Mouse (Mus musculus): ENCODE data around the gene Rusc2. TPM values are rescaled to one million over a fixed set of nuclear protein-coding genes. Genes with fewer than 3 reads are reported as not detected.

Gene Rusc2
- polyA plus RNA-seq, 1 experiment from 2014 or later: 4.5 TPM

DNA sequence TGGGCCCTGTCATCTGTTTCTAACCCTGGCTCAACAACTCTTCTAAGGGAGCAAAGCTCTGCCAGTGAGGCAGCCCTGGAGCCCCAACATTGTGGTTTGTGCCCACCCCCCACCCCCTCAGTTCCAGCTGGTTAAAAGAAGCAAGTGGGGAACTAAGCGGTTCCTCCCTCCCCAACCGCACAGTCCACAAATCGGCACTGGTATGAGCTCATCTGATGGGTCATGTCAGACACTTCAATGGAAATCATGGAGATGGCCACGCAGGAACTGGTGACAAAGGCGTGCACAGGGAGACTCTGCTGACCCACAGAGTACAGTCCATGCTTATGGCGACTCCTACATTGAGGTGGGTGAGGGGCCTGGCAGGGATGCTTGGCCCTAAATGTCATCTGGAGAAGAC lies 84.2 kb downstream of the Rusc2 start:
- WGBS: 89% methylated on average over 6 of the region's 6 CpGs
- no peak overlapping the region for H3K27ac ChIP-seq (replicated peaks; ENCODE audit: low read depth, low read length)

DNA sequence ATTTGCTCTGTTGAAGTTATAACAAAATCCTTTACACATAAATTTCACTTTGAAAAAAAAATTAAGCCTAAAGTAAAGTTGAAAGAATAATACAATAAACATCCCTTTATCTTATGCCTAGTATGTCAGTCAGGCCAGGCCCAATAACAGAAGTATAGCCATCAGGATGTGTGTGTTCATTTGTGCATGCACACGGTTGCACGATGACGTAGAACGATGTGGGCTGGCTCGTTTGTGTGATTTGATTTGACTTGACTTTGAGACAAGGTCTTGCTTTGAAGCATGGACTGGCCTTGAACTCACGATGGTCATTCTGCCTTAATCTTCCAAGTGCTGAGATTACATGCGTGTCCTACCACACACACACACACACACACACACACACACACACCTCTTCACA lies 85.1 kb downstream of the Rusc2 start:
- WGBS: 87% methylated on average over 7 of the region's 7 CpGs
- no peak for DNase-seq (ENCODE audit: low spot score)

More for the DNA sequence above, 84.2 kb downstream of the Rusc2 start:
- Histone ChIP-seq H3K36me3 (ENCODE audit: control insufficient read depth, insufficient read depth, low read length) (no peaks in the 10 kb centered on the region), H3K27me3 (ENCODE audit: control insufficient read depth, insufficient read depth, low read length) (no peaks in the 10 kb centered on the region), H3K4me1 (ENCODE audit: control insufficient read depth, insufficient read depth, low read length) (no peaks in the 10 kb centered on the region), H3K4me3 (ENCODE audit: low read depth, low read length) (no peak overlapping the region), H3K9me3 (ENCODE audit: control insufficient read depth, low read length) (no peaks in the 10 kb centered on the region), H3K4me2 (ENCODE audit: low read depth, severe bottlenecking) (no peak overlapping the region), H3K9ac (ENCODE audit: low read length) (no peak overlapping the region)
- DNase-seq (ENCODE audit: low spot score) (no peak), ATAC-seq (ENCODE audit: insufficient number of reproducible peaks, low FRiP score, low TSS enrichment, low read depth) (no peak)

DNA sequence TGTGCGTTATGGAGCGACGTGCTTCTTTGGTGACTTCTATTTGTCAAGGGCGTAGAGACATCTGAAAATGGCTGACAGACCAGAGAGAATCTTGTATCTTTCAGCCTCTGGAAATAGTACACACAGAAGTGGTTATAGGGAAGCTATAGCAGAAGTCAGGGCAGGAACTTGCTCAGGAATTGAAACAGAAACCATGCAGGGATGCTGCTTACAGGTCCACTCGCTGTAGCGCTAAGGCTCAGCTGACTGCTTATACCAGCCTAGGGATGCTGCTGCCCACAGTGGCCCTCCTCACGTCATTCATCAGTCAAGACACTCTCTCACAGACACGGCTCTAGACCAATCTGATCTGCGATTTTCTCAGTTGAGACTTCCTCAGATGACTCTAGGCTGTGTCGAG lies 88.5 kb downstream of the Rusc2 start:
- no peaks in the 10 kb centered on the region for H3K9me3 ChIP-seq (ENCODE audit: control insufficient read depth, low read length)
- no peak overlapping the region for H3K4me2 ChIP-seq (ENCODE audit: low read depth, severe bottlenecking)
- no peaks in the 10 kb centered on the region for H3K36me3 ChIP-seq (ENCODE audit: control insufficient read depth, insufficient read depth, low read length)
- no peaks in the 10 kb centered on the region for H3K27me3 ChIP-seq (ENCODE audit: control insufficient read depth, insufficient read depth, low read length)
- 94% methylated on average over 10 of the region's 10 CpGs for WGBS
- H3K4me1 ChIP-seq (ENCODE audit: control insufficient read depth, insufficient read depth, low read length): no peaks in the 10 kb centered on the region
- no peak overlapping the region for H3K9ac ChIP-seq (ENCODE audit: low read length)
- DNase-seq (ENCODE audit: low spot score): no peak
- no peak for ATAC-seq (ENCODE audit: insufficient number of reproducible peaks, low FRiP score, low TSS enrichment, low read depth)
- H3K27ac ChIP-seq (replicated peaks; ENCODE audit: low read depth, low read length): no peak overlapping the region
- H3K4me3 ChIP-seq (ENCODE audit: low read depth, low read length): no peak overlapping the region

More for the DNA sequence above, 85.1 kb downstream of the Rusc2 start:
- H3K9me3 ChIP-seq (ENCODE audit: control insufficient read depth, low read length): no peaks in the 10 kb centered on the region
- H3K4me3 ChIP-seq (ENCODE audit: low read depth, low read length): no peak overlapping the region
- H3K4me1 ChIP-seq (ENCODE audit: control insufficient read depth, insufficient read depth, low read length): no peaks in the 10 kb centered on the region
- no peak overlapping the region for H3K27ac ChIP-seq (replicated peaks; ENCODE audit: low read depth, low read length)
- no peak for ATAC-seq (ENCODE audit: insufficient number of reproducible peaks, low FRiP score, low TSS enrichment, low read depth)
- H3K27me3 ChIP-seq (ENCODE audit: control insufficient read depth, insufficient read depth, low read length): no peaks in the 10 kb centered on the region
- H3K9ac ChIP-seq (ENCODE audit: low read length): no peak overlapping the region
- H3K4me2 ChIP-seq (ENCODE audit: low read depth, severe bottlenecking): no peak overlapping the region
- H3K36me3 ChIP-seq (ENCODE audit: control insufficient read depth, insufficient read depth, low read length): no peaks in the 10 kb centered on the region

DNA sequence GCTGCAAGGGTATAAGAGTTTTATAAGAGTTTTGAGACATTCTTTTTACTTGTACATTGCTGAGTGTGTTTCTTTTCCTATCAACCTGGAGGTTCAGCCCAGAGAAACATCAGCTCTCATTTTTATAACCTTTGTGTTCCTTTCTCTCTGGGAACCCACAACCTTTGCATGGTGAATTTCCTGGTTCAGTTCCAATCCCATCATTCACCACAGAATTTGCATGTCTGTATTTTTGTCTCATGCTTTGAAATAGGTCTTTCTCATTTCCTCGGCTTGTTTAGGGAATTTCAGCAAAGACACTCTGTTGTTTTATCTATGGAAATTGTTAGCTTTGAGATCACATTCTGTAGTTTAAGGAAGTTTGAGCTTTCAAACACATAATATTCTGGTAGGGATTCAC lies 91.9 kb downstream of the Rusc2 start:
- WGBS: 84% methylated on average over 1 of the region's 1 CpGs

DNA sequence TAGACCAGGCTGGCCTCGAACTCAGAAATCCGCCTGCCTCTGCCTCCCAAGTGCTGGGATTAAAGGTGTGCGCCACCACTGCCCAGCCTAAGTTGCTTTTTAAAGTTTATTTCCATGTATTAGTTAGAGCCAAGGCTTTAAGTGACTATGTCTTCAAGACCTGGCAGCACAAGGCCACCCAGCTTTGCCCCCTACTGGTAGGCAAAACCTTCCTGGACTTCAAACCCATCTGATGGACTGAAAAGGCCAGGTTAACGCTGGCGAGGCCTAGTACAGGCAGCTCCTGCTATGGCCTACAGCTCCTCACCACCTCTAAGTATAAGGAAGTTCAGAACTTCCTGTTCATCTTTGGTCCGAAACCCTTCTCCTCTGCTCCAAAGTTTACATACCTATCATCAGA lies 94.8 kb downstream of the Rusc2 start:
- H3K36me3 ChIP-seq (ENCODE audit: control insufficient read depth, insufficient read depth, low read length): no peaks in the 10 kb centered on the region
- no peaks in the 10 kb centered on the region for H3K4me1 ChIP-seq (ENCODE audit: control insufficient read depth, insufficient read depth, low read length)
- H3K27me3 ChIP-seq (ENCODE audit: control insufficient read depth, insufficient read depth, low read length): no peaks in the 10 kb centered on the region
- H3K27ac ChIP-seq (replicated peaks; ENCODE audit: low read depth, low read length): no peak overlapping the region
- ATAC-seq (ENCODE audit: insufficient number of reproducible peaks, low FRiP score, low TSS enrichment, low read depth): no peak
- no peak for DNase-seq (ENCODE audit: low spot score)
- H3K9me3 ChIP-seq (ENCODE audit: control insufficient read depth, low read length): no peaks in the 10 kb centered on the region
- no peak overlapping the region for H3K9ac ChIP-seq (ENCODE audit: low read length)
- no peak overlapping the region for H3K4me3 ChIP-seq (ENCODE audit: low read depth, low read length)
- WGBS: 87% methylated on average over 6 of the region's 6 CpGs
- H3K4me2 ChIP-seq (ENCODE audit: low read depth, severe bottlenecking): no peak overlapping the region

More for the DNA sequence above, 91.9 kb downstream of the Rusc2 start:
- Histone ChIP-seq H3K36me3 (ENCODE audit: control insufficient read depth, insufficient read depth, low read length) (no peaks in the 10 kb centered on the region), H3K9ac (ENCODE audit: low read length) (no peak overlapping the region), H3K4me3 (ENCODE audit: low read depth, low read length) (no peak overlapping the region), H3K27ac (replicated peaks; ENCODE audit: low read depth, low read length) (no peak overlapping the region), H3K9me3 (ENCODE audit: control insufficient read depth, low read length) (no peaks in the 10 kb centered on the region), H3K4me2 (ENCODE audit: low read depth, severe bottlenecking) (no peak overlapping the region), H3K4me1 (ENCODE audit: control insufficient read depth, insufficient read depth, low read length) (no peaks in the 10 kb centered on the region), H3K27me3 (ENCODE audit: control insufficient read depth, insufficient read depth, low read length) (no peaks in the 10 kb centered on the region)
- ATAC-seq (ENCODE audit: insufficient number of reproducible peaks, low FRiP score, low TSS enrichment, low read depth) (no peak), DNase-seq (ENCODE audit: low spot score) (no peak)

Other genes starting within 250 kb of the Rusc2 start
- gene Atp8b5, start 114.8 kb upstream of the Rusc2 start, polyA plus RNA-seq (2014; fragmentation: Nextera tagmentation; extraction: Ambion mirVana): 0.15 and 0.30 TPM in 2 replicates
- gene Fam166b, start 47.2 kb downstream of the Rusc2 start, polyA plus RNA-seq (2014; fragmentation: Nextera tagmentation; extraction: Ambion mirVana): 0.14 TPM in 1 of 2 replicates, not detected in the other
- 9.8 TPM in 2 replicates for gene Tesk1, start 60.0 kb downstream of the Rusc2 start, polyA plus RNA-seq (2014; fragmentation: Nextera tagmentation; extraction: Ambion mirVana)
- gene Cd72, start 72.6 kb downstream of the Rusc2 start, polyA plus RNA-seq (2014; fragmentation: Nextera tagmentation; extraction: Ambion mirVana): 2.4 and 4.0 TPM in 2 replicates
- not detected in 2 replicates for gene Sit1, start 101.8 kb downstream of the Rusc2 start, polyA plus RNA-seq (2014; fragmentation: Nextera tagmentation; extraction: Ambion mirVana)
- gene Ccdc107, start 110.9 kb downstream of the Rusc2 start, polyA plus RNA-seq (2014; fragmentation: Nextera tagmentation; extraction: Ambion mirVana): 58.3 and 58.9 TPM in 2 replicates
- gene Arhgef39, start 117.7 kb downstream of the Rusc2 start, polyA plus RNA-seq (2014; fragmentation: Nextera tagmentation; extraction: Ambion mirVana): 45.6 and 48.2 TPM in 2 replicates
- 0.65 and 1.1 TPM in 2 replicates for gene Car9, start 125.0 kb downstream of the Rusc2 start, polyA plus RNA-seq (2014; fragmentation: Nextera tagmentation; extraction: Ambion mirVana)
- gene Tpm2, start 141.8 kb downstream of the Rusc2 start, polyA plus RNA-seq (2014; fragmentation: Nextera tagmentation; extraction: Ambion mirVana): 104 and 110 TPM in 2 replicates
- gene Creb3, start 180.4 kb downstream of the Rusc2 start, polyA plus RNA-seq (2014; fragmentation: Nextera tagmentation; extraction: Ambion mirVana): 39.4 and 43.3 TPM in 2 replicates
- 39.1 and 39.5 TPM in 2 replicates for gene Tln1, start 180.7 kb downstream of the Rusc2 start, polyA plus RNA-seq (2014; fragmentation: Nextera tagmentation; extraction: Ambion mirVana)
- 32.6 and 34.1 TPM in 2 replicates for gene Rgp1, start 196.7 kb downstream of the Rusc2 start, polyA plus RNA-seq (2014; fragmentation: Nextera tagmentation; extraction: Ambion mirVana)
- 20.7 and 20.8 TPM in 2 replicates for gene Gba2, start 196.9 kb downstream of the Rusc2 start, polyA plus RNA-seq (2014; fragmentation: Nextera tagmentation; extraction: Ambion mirVana)
- 2.3 TPM in 1 of 2 replicates, not detected in the other for gene Msmp, start 202.5 kb downstream of the Rusc2 start, polyA plus RNA-seq (2014; fragmentation: Nextera tagmentation; extraction: Ambion mirVana)
- gene Npr2, start 250.0 kb downstream of the Rusc2 start, polyA plus RNA-seq (2014; fragmentation: Nextera tagmentation; extraction: Ambion mirVana): 7.9 and 8.1 TPM in 2 replicates

All from limb, embryonic 11.5 days (tissue).